Mouse (Mus musculus): ENCODE measurements around the gene Abhd15. TPM values are rescaled to one million over a fixed set of nuclear protein-coding genes. Genes with fewer than 3 reads are reported as not detected.

Gene Abhd15
- 13.8 and 16.1 TPM in 2 replicates for total RNA-seq (2017)

DNA sequence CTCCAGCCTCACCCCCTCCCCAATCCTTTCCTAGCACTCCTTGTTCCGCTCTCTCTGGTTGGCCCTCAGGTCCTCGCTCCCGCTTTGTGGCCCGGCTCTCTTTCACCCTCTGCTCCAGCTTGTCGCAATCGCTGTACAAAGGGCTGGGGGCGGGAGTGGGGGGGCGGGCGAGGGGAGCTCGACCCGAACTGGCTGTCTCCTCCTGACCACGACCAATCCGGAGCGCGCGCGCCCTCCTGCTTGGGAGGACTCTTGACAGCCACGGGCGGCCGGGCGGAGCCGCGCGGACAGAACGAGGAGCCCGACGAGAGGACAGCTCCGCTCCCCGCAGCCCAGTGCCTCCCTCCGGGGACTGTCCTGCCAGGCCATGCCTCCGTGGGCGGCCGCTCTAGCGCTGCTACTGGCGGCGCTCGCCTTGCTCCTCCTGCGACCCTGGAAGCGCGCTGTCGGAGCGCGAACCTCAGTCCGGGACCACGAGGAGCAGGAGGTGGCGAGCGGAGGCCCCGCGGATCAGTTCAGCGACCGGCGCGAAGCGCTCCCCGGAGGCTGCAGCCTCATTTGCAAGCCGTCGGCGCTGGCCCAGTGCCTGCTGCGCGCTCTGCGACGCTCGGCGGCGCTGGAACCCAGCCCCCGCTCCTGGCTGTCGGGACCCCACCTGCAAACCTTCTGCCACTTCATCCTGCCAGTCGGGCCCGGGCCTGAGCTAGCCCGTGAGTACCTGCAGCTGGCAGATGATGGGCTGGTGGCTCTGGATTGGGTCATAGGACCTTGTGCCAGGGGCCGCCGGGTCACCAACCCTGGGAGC lies at the start of gene Abhd15:
TSS of gene Abhd15 (plus strand) at position 290 of the 805 bp plus-strand sequence.
- ATAC-seq (ENCODE audit: extremely low read depth, insufficient number of reproducible peaks, low FRiP score, poor library complexity, severe bottlenecking), result peak; percentile 49

DNA sequence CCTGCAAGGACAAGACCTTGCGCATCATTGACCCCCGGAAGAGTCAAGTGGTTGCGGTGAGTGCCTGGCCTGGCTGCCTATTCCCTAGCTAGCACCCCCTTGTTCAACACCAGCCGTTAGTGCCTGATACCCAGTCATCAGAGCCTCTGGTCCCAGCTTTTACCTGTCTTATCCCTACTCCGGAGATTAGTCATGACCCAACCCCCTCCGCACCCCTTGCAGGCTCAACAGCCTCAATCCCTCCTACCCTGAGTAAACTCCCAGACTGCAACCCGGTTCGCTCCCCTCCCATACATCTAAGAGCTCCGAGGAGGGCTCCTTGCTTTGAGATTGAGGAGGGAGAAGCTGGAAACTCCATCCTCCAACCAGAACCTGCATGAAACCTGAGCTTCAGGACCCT lies 48.4 kb upstream of the Abhd15 start:
- no peak for ATAC-seq (ENCODE audit: extremely low read depth, insufficient number of reproducible peaks, low FRiP score, poor library complexity, severe bottlenecking)

- ATAC-seq (ENCODE audit: extremely low read depth, insufficient number of reproducible peaks, low FRiP score, poor library complexity, severe bottlenecking), result peak; percentile 50
Measured at GRCm38 (mm10) chr11:77467157-77467556, 47.8 kb upstream of the Abhd15 start.

DNA sequence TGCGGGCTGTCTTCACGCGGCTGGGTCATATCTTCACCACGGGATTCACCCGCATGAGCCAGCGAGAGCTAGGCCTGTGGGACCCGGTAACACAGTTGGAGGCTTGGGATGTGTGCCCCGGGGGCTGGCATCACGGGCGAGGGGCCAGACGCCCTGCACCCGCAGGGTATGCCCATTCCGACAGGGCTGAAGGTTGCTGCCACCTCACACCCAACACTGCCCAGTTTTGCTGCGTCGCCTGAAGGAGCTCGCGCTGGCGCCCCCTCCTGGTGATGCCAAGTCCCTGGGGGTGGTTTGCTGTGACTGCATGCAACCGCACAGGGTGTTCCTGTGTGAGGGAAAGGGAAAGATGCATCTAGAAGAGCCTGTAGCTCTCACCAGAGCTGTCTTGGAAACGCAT lies 47.1 kb upstream of the Abhd15 start:
- ATAC-seq (ENCODE audit: extremely low read depth, insufficient number of reproducible peaks, low FRiP score, poor library complexity, severe bottlenecking), result peak; percentile 33

GRCm38 (mm10) chr11:77468397-77468796 lies 46.5 kb upstream of the Abhd15 start:
- ATAC-seq (ENCODE audit: extremely low read depth, insufficient number of reproducible peaks, low FRiP score, poor library complexity, severe bottlenecking), result no peak

GRCm38 (mm10) chr11:77471407-77471806 lies 43.5 kb upstream of the Abhd15 start:
- no peak for ATAC-seq (ENCODE audit: extremely low read depth, insufficient number of reproducible peaks, low FRiP score, poor library complexity, severe bottlenecking)

GRCm38 (mm10) chr11:77472775-77473174 lies 42.1 kb upstream of the Abhd15 start:
- ATAC-seq (ENCODE audit: extremely low read depth, insufficient number of reproducible peaks, low FRiP score, poor library complexity, severe bottlenecking), result no peak

DNA sequence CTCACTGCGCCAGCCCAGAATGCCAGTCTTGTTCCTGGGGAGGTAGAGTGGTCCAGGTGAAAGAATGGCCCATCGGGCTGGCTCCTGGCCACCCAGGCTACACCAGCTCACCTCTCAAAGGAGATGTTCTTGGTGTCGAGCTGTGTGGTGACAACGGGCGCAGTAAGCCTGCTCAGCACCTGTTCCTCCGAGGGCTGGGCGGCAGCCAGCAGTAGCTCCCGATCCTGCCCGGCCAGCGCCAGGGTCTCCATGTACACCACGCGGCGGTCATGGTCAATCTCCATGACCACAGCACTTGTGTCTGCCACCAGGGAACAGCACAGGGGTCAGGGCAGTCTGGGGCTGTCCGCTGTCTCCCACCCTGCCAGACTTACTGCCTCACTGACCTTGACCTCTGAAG lies 38.7 kb upstream of the Abhd15 start:
- ATAC-seq (ENCODE audit: extremely low read depth, insufficient number of reproducible peaks, low FRiP score, poor library complexity, severe bottlenecking), result no peak

DNA sequence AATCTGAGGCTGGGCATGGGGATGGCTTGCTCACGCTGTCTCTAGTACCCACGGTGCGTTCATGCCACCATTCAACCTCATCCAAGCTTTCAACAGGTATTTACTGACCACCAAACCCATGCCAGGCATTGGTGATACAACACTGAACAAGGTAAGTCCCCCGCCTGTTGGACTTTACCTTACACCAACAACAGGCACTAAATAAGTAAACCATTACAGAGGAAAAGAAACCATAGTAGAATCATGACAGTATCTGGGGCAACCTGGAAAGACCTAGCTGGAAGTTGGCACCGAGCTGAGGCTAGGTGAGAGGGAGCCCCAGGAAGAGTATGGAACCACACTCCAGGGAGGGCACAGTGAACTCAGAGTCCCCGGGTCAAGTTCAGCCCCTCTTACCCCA lies 38.0 kb upstream of the Abhd15 start:
- ATAC-seq (ENCODE audit: extremely low read depth, insufficient number of reproducible peaks, low FRiP score, poor library complexity, severe bottlenecking), result no peak

DNA sequence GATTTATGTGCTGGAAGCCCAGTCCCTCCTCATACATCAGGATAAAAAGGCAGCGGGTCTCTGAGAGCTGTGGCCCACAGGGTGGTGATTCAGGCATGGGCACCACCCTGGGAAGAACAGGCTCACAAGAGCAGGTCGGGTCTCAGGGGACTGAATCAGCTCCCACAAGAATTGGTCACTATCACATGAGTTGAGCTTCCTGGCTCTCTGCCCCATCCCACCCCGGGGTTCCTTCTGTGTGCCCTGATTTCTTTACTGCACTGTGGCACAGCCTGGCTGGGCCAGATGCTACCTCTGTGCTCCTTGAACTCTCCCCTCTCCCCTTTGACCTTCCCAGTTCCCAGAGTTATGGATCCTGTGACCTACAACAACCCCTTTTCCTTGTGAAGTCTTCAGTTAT lies 31.9 kb upstream of the Abhd15 start:
- no peak for ATAC-seq (ENCODE audit: extremely low read depth, insufficient number of reproducible peaks, low FRiP score, poor library complexity, severe bottlenecking)

- ATAC-seq (ENCODE audit: extremely low read depth, insufficient number of reproducible peaks, low FRiP score, poor library complexity, severe bottlenecking), result no peak
Measured at GRCm38 (mm10) chr11:77483510-77484255, 31.2 kb upstream of the Abhd15 start.

DNA sequence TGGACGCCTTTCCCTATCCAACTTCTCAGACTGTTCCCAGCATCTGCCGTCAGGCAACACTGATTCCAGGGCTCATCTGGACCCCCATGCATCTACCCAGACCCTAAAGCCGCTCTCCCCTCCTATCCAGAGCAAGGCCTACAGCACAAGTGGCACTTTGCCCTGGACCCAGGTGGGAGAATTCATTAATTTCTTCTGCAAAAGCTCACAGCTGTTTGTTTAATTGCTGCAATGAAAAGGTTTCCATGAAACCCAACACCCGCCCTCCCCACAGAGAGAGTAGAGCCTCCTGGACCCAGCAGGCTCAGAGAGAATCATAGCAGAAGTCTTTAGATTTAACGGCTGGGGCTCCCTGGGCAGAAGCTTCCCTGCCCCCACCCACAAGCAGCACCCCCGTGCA lies 29.7 kb upstream of the Abhd15 start:
- ATAC-seq (ENCODE audit: extremely low read depth, insufficient number of reproducible peaks, low FRiP score, poor library complexity, severe bottlenecking), result no peak

GRCm38 (mm10) chr11:77486798-77487197 lies 28.1 kb upstream of the Abhd15 start:
- ATAC-seq (ENCODE audit: extremely low read depth, insufficient number of reproducible peaks, low FRiP score, poor library complexity, severe bottlenecking), result no peak

DNA sequence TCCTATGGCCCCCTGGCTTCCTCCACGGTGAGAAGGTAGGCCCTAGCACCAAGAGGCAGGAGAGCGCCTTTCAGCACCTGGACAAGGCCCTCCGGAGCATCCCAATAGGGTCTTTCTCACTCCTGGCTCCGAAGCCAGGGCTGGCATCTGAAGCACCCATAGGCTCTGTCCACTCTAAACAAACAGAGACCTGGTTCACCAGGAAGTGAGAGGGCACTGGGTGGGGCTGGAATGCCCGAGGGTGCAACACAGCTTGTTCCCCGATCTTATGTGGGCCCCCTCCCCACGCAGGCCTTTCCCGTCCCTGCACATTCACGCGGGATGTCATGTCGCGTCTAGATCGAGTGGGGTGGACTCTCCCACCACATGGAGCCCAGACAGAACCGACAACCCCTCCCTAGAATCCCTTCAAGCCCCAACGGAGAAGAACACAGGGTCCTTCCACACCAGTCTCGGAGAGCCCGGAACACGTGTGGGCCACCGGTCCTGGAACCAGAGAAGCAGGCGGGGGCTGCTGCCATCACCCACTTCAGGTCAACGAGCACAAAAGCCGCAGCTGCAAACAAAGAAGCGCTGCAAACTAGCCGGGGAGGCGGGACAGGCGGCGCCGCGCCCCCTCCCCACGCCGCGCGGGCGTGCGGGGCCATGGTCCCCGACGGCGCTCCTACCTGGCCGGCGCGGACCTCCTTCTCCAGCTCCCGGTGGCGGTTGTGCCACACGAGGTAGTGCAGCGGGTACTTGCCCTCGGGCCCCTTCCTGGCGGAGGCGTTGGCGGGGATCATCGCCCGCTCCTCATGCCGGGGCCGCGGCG lies 25.9 kb upstream of the Abhd15 start:
- ATAC-seq (ENCODE audit: extremely low read depth, insufficient number of reproducible peaks, low FRiP score, poor library complexity, severe bottlenecking), result no peak

DNA sequence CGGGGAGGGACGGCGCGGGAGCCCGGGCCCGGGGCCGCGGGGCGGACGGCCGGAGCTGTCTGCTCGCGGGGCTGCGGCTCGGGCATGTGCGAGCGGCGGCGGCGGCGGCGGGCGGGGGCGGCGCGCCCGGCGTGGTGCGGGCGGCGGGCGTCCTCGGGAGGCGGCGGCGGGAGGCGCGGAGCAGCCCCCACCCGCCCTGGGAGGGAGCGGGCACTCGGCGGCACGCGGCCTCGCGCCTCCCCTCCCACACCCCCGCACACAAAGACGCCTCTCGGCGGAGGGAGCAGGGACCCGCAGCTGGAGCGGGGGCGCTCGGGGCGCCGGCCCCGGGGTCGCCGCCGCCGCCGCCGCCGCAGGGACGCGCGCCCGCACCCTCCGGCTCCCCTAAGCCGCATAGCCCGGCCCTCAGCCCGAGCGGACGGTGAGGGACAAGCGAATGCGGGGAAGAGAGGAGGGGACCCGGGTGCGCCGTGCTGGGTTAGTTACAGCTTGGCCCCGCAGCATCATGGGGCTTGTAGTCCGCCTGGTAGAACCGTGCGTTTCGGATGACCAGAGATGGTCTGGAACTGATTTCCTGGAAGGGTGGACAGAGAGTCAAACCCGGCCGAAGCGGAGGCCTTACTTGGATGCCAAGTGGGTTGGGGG lies 25.2 kb upstream of the Abhd15 start, which contains the start of gene Ankrd13b:
TSS of gene Ankrd13b (minus strand) at position 88 of the 645 bp plus-strand sequence.
- ATAC-seq (ENCODE audit: extremely low read depth, insufficient number of reproducible peaks, low FRiP score, poor library complexity, severe bottlenecking), result no peak

DNA sequence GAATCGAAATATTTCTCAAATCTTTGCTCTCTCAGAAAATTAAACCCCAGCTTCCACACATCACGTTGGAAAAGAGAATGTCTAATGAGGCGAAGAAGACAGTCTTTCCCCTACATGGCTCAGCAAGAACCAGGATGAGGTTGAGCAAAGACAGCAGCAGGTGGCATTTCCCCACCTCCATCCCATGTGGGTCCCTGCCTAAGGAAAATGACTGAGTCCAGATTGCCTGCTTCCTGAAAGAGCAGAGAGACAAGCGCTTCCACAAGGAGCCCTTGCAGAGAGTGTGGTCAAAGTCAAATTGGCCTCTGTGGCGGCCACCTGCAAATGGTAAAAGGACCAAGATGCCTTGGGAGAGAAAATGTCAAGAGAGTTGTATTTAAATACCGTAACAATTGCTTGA lies 24.5 kb upstream of the Abhd15 start:
- ATAC-seq (ENCODE audit: extremely low read depth, insufficient number of reproducible peaks, low FRiP score, poor library complexity, severe bottlenecking), result no peak

DNA sequence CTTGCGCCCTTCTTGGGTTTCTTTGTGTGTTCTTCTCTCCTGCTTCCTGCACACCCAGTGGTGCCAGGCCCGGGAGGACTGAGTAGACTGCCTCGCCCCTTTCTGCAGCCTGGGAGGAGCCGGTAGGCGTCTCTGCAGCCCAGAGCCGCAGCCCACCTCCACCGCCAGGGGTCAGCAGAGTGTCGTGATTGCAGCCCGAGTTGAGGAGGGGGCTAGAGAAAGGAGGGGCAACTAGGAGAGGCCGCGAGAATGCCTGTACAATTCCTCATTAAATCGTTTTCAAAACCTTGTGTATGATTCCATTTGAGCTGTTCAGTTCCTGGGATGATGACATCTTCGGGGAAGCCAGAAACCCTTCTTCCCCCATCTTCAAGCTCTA lies 23.8 kb upstream of the Abhd15 start:
- peak; percentile 58 for ATAC-seq (ENCODE audit: extremely low read depth, insufficient number of reproducible peaks, low FRiP score, poor library complexity, severe bottlenecking)

DNA sequence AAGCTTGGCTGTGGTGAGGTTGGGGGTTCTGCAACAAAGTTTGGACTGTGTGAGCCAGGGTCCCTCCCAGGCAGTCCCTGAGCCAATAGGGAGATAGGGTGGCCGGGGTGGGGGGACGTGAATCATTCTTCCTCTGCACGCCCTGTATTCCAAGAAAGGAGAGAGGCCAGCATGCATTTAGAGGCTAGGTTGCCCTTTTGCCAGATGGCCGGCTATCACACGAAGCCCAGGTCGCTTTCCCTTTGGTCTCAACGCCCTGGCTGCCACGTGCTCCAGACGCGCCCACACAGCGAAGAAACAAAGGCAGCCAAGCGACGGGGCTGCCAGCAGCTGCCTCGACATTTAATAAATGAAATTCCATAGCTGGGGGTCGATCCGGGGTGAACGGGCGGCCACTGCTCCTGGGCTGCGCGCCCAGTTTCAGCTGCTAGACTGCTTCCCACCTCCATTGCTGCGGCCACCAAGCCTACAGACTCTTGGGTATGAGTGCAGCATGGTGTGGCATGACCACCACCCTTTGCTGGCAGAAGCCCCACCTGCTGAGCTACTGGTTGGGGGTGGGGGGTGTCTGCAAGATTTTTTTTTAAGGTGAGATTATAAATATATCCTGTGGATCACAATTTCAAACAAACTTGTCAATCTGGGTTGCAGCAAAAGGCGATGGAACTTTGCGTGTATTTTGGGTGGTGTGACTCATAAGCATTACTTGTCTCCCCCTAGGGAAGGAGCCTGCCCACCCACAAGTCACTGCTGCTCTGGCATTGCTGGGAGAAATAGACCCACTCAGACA lies 23.2 kb upstream of the Abhd15 start:
- no peak for ATAC-seq (ENCODE audit: extremely low read depth, insufficient number of reproducible peaks, low FRiP score, poor library complexity, severe bottlenecking)

Data from neutrophil, adult 5-6 weeks (primary cell).